Mouse (Mus musculus) cerebellum, postnatal 10 days (tissue): ENCODE measurements around the gene 1700016C15Rik.

Experiments
- DNase-seq, 2 experiments: peaks; one replicate each; pipeline ENCODE4 v3.0.0; 2021; ENCODE audit warnings: mixed read lengths in 2 of 2

The 1700016C15Rik gene

GRCm38 (mm10) chr1:177797151-177797755, 67.6 kb downstream of the 1700016C15Rik start:
- peak; percentile 21 to 36 for DNase-seq
